Mouse (Mus musculus): ENCODE data around the gene Tmem205. TPM values are rescaled to one million over a fixed set of nuclear protein-coding genes. Genes with fewer than 3 reads are reported as not detected.

Gene Tmem205
- 1 to 10 TPM; 1.7 to 4.5 TPM for polyA plus RNA-seq (2017; shearing (Covaris generic))

DNA sequence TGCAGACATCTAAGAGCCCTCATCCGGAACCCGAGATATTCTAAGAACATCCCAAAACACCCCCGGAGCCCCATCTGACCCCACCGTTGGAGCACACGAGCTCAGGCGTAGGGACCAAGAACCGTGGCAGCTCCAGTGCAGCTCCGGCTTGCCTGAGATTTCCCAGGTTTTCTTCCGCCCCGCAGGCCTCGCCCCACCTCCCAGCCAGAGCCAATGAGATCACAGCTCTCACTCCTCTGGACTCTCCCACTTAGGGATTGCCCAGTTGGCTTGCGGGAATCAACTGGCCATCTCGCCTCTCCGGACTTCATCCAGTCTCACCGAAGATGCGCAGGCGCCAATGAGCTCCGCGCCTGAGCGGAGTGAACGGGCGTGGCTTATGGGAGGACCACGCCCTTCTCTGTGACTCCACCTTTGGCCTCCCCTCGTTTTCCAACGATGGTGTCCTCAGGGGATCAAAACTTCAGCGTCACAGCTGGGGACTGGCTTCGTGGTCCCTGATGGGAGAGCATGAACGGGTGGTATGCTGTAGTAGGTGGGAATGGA is at the start of gene Tmem205, which contains the start of gene Ccdc159:
Gene Tmem205, minus strand, starts transcription at position 349 of the 546 bp plus-strand sequence.
Gene Ccdc159, plus strand, starts transcription at position 264 of the 546 bp plus-strand sequence.

DNA sequence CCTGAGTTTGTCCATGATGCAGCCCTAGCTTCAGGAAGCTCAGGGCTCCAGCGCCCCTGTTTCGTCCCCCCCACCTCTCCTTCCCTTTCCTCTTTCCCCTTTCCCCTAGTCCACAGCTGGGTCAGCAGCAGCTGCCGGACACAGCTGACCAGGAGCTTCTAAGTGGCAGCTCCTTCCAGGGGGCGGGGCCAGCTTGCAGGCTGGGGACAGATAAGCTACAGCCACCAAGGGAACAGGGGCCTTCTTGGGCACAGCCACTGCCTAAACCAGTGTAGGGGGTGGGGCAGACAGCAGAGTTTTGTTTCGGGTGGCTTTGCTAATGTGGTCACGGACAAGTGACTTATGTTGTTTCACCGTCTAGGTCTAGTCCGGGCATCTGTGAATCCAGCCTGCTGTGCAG is 36.1 kb upstream of the Tmem205 start, which contains the start of gene Epor:
Gene Epor, minus strand, starts transcription at position 90 of the 400 bp plus-strand sequence.

DNA sequence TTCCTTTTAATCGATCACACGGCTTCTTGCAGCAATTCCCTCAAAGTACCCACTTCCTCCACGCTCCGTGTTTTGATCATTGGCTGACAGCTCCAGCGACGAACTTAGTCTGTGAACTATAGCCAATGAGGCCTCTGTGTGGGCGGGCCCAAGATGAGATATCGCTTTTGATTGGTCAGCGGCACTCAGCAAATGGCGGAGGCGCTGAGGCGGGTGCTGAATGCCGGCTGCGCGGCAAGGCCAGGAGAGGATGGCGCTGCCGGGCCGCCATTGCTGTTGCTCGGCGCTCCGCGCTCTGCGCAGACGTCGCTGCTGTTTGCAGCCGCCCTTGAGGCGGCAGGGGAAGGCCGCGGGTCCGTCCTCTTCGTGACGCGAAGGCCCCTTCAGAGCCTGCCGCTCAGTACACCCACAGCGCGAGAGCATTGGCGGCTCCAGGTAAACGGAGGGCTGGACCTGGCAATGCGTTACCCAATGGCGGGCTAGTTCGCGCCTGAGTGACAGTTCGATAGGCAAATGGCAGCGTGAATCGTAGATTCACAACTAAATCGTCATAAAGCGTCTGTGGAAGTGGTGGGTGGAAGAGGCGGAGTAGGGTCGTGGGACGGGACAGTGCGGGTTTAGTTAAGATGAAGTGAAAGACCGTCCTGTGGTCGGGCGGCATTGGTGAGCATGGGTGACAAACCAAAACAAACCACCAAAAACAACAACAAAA is 28.4 kb upstream of the Tmem205 start, which contains the start of gene Swsap1:
Gene Swsap1, plus strand, starts transcription at position 186 of the 712 bp plus-strand sequence.

DNA sequence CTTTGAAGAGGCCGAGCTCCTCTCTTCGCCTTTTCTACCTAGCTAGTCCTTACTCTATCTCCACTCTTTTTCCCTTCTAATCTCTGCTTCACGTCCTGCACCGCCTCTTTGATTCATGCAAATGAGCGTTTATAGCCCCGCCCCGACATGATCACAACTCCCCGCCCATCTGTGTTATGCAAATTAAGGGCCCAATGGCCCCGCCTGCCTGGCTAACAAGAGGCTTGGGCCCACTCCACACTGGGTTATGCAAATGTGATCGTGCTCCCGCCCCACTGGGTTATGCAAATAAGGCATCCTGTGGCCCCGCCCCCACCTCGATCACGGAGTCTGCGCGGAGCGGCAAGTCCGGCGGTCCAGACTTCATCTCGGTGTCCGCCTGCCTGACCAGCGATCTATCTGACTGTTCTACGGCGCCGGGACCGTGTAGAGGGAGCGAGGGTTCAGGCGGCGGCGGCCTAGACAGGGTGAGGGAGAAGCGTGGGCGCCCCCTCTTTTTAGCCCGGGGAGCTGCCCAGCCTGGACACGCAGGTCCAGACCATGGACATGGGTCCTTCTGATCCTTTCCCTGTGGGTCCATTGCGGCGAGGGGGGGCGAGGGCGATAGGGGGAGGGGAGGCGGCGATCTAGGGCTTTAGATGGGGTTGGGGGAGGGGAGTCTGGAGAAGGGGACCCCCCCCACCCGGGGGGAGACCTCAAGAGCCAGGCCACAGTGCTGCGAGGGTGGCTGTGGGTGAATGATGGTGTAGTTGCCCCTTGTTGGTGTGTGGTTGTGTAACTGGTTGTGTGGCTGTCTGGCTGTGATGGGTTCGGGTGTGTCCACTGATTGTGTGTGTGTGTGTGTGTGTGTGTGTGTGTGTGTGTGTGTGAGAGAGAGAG is 9.6 kb upstream of the Tmem205 start, which contains the start of gene Plppr2:
Gene Plppr2, plus strand, starts transcription at position 342 of the 879 bp plus-strand sequence.

DNA sequence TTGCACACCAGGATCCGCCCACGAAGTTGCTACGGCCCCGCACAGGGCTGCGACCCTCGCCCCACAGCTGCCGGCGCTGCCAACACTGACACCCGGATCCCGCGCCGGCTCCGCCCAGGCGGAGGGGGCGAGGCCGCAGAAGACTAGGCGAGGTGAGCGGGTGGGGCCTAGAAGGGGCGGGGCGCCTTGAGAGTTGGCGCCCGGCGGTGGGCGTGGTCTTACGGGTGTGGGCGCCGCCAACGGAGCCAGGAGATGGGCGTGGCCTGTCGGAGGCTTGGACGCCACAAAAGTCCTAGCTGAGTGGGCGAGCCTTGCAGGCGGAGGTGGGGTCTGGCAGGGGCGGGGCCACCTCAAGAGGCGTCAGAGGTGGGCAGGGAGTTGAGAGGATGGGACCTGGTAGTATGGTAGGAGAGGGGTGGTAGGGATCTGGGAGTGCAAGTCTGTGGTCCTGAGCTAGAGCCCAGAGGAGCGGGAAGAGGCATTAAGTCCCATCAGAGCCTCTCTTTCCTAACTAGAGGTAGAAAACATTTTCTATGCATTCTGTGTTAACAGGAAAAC is 9.2 kb downstream of the Tmem205 start, which contains the start of gene Rab3d:
Gene Rab3d, minus strand, starts transcription at position 158 of the 558 bp plus-strand sequence.

Other genes starting within 250 kb of the Tmem205 start
- gene Ldlr, start 204.1 kb downstream of the Tmem205 start, polyA plus RNA-seq (2017; shearing (Covaris generic)): 10 to 100 TPM in 1 of 2 experiments, 1 to 10 TPM in 1; 1.1 to 15.6 TPM
- gene Spc24, start 167.3 kb downstream of the Tmem205 start, polyA plus RNA-seq (2017; shearing (Covaris generic)): 10 to 100 TPM; 16.0 to 19.4 TPM
- not detected for gene Kank2, start 128.8 kb downstream of the Tmem205 start, polyA plus RNA-seq (2017; shearing (Covaris generic))
- gene Angptl8, start 92.0 kb downstream of the Tmem205 start, polyA plus RNA-seq (2017; shearing (Covaris generic)): not detected
- gene Dock6, start 74.9 kb downstream of the Tmem205 start, polyA plus RNA-seq (2017; shearing (Covaris generic)): 1 to 10 TPM in 1 of 2 experiments, under 1 TPM in 1; 0.60 to 1.2 TPM
- 10 to 100 TPM in 1 of 2 experiments, 1 to 10 TPM in 1; 6.1 to 10.7 TPM for gene Rab3d, start 9.4 kb downstream of the Tmem205 start, polyA plus RNA-seq (2017; shearing (Covaris generic))
- under 1 TPM; 0.21 to 0.24 TPM for gene Ccdc159, start 85 bp downstream of the Tmem205 start, polyA plus RNA-seq (2017; shearing (Covaris generic))
- under 1 TPM; 0.09 to 0.27 TPM for gene Plppr2, start 9.5 kb upstream of the Tmem205 start, polyA plus RNA-seq (2017; shearing (Covaris generic))
- 1 to 10 TPM; 7.7 to 9.4 TPM for gene Swsap1, start 28.2 kb upstream of the Tmem205 start, polyA plus RNA-seq (2017; shearing (Covaris generic))
- 1 to 10 TPM in 1 of 2 experiments, not detected in 1; 2.5 TPM for gene Epor, start 36.0 kb upstream of the Tmem205 start, polyA plus RNA-seq (2017; shearing (Covaris generic))
- under 1 TPM in 1 of 2 experiments, not detected in 1; 0.11 TPM for gene Rgl3, start 61.9 kb upstream of the Tmem205 start, polyA plus RNA-seq (2017; shearing (Covaris generic))
- under 1 TPM in 1 of 2 experiments, not detected in 1; 0.16 TPM for gene Ccdc151, start 75.1 kb upstream of the Tmem205 start, polyA plus RNA-seq (2017; shearing (Covaris generic))
- gene Prkcsh, start 75.2 kb upstream of the Tmem205 start, polyA plus RNA-seq (2017; shearing (Covaris generic)): 10 to 100 TPM; 75.9 to 94.6 TPM
- gene Elavl3, start 124.5 kb upstream of the Tmem205 start, polyA plus RNA-seq (2017; shearing (Covaris generic)): not detected
- gene Gm49318, start 143.7 kb upstream of the Tmem205 start, polyA plus RNA-seq (2017; shearing (Covaris generic)): not detected
- gene Zfp653, start 143.8 kb upstream of the Tmem205 start, polyA plus RNA-seq (2017; shearing (Covaris generic)): 10 to 100 TPM; 16.4 to 20.2 TPM
- 10 to 100 TPM; 39.4 to 53.9 TPM for gene Ecsit, start 157.9 kb upstream of the Tmem205 start, polyA plus RNA-seq (2017; shearing (Covaris generic))
- gene Cnn1, start 171.7 kb upstream of the Tmem205 start, polyA plus RNA-seq (2017; shearing (Covaris generic)): under 1 TPM in 1 of 2 experiments, not detected in 1; 0.15 TPM
- gene Elof1, start 189.6 kb upstream of the Tmem205 start, polyA plus RNA-seq (2017; shearing (Covaris generic)): 100 to 1,000 TPM in 1 of 2 experiments, 10 to 100 TPM in 1; 78.2 to 107 TPM
- gene Acp5, start 208.2 kb upstream of the Tmem205 start, polyA plus RNA-seq (2017; shearing (Covaris generic)): 100 to 1,000 TPM; 159 to 391 TPM
- 10 to 100 TPM; 42.8 to 60.2 TPM for gene Pigyl, start 229.3 kb upstream of the Tmem205 start, polyA plus RNA-seq (2017; shearing (Covaris generic))

All from activated CD4-positive, CD25-positive, alpha-beta regulatory T cell (primary cell).